Mouse (Mus musculus): Measurements from ENCODE around the gene Osgin1.

- TF ChIP-seq POLR2A (IDR thresholded peaks at IDR 0.05; ENCODE audit: low read depth, low read length) (no peak), CTCF (conservative IDR thresholded peaks at IDR 0.05; ENCODE audit: insufficient read depth, insufficient read length, low read depth, low read length) (no peak)
Observed at GRCm38 (mm10) chr8:119413605-119414004, 20.3 kb upstream of the Osgin1 start.
